Mouse (Mus musculus): ENCODE measurements around the gene Cysrt1.
A peak's percentile ranks its signal among the peaks of the same experiment; 100 is the strongest.

The Cysrt1 gene

DNA sequence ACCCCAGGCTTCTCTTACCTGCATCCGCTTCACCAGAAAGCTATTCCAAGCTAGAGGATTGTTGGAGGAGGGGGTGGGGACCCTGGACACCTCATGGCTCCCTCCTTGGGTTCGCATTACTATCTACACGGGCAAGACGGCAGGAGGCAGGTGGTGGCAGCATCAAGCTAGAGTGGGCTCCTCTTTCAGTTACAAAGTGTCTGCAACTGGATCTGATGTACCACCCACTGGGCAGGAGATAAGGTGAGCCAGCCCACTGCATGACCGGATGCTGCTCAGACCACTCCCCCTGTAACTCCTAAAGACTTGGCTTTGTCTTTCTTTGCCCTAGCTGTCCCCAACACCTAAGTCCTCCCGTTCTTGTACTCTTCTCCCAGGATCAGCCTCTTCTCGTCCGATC is 5.6 kb downstream of the Cysrt1 start, which contains the start of gene Rnf224:
Gene Rnf224, minus strand, starts transcription at position 174 of the 400 bp plus-strand sequence.
- no peak for DNase-seq (ENCODE audit: low spot score in 2 of 2)

DNA sequence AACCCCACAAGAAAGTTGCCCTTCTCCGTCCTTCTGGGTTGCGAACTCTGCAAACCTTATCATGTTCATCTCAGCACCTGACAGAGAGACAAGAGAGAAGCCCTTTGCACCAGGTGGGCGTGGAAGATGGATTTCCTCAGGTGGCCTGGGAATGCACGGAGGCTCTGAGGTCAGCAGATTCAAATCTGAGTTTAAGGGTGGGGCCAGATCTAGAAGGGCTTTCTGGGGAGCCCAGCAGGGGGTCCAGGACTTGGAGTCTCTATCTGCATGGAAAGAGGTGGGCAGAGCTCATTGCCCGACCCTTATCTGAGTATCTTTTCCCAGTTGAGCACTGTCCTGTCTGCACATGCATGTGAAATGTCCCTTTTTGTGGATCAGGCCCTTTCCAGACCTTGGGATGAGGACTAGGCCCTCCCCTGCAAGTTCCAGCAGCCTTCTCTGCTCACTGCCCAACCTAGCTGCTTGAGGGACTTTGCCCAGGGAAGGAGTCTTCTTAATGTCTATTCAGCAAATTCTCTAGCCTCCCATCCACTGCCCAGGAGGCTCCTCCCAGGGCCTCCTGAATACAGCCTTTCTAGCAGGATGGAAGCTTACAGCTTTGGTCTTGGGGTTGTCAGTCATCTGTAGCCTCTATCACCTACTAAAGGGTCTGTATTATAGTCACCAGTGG is 7.6 kb downstream of the Cysrt1 start:
- no peak for DNase-seq (ENCODE audit: low spot score in 2 of 2)

DNA sequence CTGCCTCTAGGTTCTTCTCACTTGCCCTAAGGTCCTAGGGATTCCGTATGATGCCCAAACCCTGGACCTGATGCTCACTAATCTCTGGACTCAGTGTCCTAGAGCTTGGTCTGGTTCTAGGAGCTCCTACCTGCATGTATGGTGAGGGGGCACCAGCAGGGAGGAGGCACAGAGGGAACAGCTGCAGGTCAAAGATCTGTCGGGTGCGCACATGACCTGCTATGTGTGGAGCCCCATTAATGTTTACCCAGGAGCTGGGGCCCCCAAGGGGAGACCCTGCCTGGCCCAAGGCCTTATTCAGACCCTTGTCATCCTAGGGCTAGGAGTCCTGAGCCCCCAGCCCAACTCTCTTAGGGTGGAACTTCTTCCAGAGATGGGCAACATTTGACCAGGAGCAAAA is 8.2 kb downstream of the Cysrt1 start, which contains the start of gene Slc34a3:
Gene Slc34a3, minus strand, starts transcription at position 315 of the 400 bp plus-strand sequence.
- no peak for DNase-seq (ENCODE audit: low spot score in 2 of 2)

DNA sequence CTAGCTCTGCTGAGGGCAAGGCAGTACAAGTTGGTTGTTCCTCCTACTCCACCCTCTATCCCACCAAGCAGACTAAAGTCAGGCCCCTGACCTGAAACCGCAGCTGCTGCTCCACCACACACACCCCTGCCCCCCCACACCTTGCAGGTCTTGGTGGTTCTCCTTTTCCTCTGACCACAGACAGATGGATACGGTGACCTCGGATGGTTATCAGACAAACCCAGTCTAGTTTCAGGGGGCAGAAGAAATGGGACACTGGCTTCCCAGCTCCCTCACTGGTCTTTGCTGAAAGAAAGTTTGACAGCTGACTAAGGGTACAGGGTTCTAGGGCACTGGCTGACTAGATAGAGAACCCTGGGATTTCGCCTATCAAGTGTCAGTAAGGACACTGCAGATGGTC is 8.8 kb downstream of the Cysrt1 start:
- no peak for DNase-seq (ENCODE audit: low spot score in 2 of 2)

DNA sequence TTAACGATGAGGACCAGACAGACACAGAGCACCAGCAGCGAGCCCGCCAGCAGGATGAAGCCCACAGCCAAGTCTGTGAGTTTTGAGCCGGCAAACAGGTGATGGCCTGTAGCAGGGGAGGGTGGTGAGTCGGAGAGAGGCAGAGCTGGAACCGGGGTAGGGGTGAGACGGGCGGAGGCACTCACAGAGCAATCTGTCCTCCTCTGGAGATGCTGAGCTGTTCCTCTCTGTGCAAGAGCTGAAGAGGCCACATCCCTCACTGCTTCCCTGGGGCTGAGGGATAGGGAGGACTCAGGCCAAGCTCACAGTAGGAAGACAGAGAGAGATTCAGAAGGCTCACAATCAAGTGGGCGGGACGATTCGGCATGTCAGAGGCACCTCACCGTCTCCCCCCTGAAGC is 11.2 kb downstream of the Cysrt1 start:
- DNase-seq (ENCODE audit: low spot score in 2 of 2): no peak

DNA sequence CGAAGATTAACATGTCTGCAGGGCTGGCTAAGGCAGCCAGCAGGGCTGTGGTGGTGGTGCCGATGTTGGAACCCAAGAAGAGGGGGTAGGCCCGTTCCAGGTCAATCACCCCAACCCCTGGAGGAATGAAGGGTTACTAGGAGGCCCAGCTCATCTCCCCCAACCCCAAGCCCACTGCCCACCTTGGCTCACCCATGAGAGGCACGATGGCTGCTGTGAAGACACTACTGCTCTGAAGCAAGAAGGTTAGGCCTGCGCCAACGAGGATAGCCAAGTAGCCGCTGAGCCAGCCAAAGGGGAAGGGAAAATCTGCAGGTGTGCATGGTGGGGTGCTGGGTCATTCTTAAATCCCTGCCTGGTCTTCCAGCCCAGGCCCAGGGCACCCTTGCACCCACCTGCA is 11.7 kb downstream of the Cysrt1 start:
- no peak for DNase-seq (ENCODE audit: low spot score in 2 of 2)

DNA sequence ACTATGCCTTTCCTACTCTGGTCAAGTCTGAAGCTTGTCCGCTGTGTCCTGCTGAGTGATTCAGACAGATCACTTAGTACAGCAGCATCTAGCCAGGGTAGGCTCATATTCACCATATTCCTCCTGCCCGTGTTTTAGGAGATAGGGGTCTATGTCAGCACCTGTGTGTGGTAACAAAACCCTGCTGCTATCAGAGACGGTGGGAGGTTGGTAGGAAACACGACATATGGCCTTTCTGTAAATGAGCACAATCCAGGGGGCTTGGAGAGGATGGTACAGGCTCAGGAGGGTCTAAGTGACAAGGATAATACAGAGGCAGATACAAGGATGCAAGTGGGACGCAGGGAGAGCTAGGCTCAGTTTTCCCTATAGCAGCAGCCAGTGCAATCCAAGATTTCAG is 12.7 kb downstream of the Cysrt1 start:
- no peak for DNase-seq (ENCODE audit: low spot score in 2 of 2)

DNA sequence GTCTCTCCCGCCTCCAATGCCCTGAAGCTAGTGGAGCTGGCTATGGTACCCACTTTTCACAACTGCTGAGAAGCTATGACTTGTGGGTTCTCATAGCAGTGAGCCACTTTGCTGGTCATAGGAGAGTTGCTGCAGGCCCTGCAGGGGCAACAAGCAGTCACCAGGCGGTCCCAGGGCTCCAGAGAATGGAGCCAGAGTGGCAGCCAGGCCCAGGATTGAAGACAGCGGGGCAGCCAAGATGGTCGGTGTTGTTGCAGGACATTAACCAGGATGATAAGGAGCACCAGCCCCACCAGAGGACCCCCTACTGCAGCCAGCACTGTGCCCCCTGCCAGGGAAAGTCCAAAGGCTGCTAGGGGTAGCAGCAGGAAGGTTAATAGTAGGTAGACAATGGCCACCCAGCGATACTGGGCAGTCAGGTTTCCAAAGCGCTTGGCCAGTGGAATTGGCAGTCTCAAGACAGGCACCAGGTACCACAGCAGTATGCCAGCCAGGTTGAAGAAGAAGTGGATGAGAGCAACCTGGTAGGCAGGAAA is 13.2 kb downstream of the Cysrt1 start:
- no peak for DNase-seq (ENCODE audit: low spot score in 2 of 2)

DNA sequence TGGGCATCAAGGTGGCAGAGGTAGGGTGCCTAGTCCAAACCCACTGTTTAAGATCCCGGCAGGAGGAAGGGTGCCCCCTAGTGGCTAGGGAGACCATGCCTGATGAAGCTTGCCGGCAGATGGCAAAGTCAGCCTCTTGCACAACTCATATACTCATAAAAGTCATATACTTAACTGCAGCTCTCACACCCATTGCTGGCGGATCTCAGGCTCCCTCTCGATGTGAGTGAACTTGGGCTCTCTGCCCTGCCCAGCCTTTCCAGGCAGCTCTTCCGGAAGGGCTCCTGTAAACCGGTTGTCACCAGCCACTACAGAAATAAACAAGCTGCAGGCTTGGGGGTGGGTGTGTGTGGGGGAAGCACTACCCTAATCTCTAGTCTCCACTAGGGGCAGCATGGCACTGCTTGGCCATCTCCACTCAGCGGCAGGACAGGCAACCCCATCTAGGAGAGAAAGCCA is 13.8 kb downstream of the Cysrt1 start:
- peak; percentile 85 to 88 for DNase-seq (ENCODE audit: low spot score in 2 of 2)

DNA sequence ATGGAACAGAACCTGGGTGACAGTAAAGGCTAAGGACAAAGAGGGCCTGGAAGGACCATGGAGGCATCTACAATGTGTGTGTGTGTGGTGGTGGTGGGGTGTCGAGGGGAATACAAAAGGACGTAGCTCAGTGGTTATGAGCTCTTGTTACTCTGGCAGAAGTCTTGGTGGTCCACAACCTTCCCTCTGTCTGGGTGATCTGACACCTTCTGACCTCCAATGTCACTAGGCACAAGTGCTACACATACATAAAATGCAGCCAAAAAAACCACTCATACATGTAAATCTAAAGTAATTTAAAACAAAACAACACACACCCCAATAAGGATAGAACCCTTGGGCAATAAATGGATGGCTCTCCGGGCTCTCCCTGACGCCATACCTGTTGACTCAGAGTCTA is 14.8 kb downstream of the Cysrt1 start:
- no peak for DNase-seq (ENCODE audit: low spot score in 2 of 2)

DNA sequence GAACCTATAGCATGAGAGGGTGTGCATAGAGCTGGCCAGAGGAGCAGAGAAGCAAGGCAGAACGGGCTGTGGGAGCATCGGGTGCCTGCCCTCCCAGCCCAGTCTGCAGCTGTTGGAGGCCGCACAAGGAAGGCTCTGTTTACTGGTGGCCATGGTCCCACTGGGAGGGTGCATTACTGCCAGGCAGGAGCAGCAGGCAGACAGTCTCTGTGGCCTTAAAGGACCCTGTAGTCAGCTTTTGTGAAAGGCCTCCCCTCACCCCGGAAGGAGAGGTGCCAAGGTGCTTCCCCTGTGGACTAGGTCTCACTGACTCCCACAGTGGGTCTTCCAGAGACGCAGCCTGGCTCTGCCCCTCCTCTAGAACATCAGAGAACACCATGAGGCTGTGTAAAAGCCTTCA is 15.4 kb downstream of the Cysrt1 start:
- DNase-seq (ENCODE audit: low spot score in 2 of 2): no peak

DNA sequence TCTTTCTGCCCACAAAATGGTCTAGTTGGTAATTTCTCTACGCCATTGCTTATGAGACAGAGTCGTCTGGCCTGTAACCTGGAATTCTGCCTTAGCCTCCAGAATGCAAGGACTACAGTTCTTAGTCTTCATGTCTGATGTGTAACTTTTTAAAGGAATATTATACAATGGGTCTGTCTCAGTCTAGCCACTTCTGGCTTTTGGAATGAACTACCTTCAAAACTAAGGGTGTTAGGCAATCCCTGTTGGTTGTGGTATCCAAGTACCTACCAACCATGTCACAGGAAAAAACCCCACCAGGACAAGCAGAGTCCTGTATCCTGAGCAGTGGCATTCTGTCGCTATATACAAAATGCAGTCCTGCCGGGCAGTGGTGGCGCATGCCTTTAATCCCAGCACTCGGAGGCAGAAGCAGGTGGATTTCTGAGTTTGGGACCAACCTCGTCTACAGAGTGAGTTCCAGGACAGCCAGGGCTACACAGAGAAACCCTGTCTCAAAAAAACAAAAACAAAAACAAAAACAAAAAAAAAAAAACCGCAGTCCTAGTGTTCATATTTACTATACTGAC is 16.4 kb downstream of the Cysrt1 start:
- no peak for DNase-seq (ENCODE audit: low spot score in 2 of 2)

DNA sequence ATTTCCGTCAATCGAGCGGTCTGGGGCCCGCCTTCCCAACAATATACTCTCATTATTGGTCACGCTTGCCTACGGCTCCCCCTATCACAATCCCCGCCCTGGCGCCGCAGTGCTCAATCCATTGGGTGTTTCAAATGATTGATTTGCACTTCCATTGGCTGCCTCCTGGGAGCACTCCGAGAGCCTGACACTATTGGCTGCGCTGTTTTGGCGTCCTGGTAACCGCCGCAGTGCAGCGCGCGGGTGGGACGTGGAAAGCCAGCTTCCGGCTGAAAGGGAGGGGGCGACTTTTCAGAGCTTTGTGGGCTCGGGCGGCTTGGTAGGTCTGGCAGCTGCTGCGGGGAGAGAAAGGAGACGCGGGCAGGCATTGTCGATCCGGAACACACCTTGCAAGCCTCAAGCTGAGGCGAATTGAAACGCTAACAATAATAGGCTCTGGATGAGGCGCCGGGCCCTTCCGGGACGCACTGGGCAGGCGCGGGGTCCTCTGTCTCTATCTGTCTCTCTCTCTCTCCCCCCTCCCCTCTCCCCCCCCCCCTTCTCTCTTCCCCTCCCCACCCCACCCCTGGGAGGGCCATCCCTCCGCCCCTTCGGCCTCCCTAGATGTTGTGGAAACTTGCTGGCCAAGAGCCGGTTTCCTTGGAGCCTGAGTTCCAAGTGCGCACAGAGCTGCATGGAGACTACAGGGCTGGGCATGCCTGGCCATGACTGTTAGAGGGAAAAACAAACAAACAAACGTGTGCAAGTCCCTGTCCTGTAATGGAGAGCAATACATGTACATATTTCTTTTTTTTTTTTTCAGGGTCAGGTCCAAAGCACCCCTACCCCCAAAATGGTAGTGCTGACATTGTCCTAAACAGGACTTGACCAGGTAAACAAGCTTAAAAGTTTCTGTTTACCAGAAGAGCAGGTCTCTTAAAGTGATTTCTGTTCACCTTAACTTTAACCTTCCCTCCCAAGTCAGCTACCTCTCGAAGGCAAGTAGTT is 17.2 kb downstream of the Cysrt1 start:
- peak; percentile 99 to 100 for DNase-seq (ENCODE audit: low spot score in 2 of 2)

DNA sequence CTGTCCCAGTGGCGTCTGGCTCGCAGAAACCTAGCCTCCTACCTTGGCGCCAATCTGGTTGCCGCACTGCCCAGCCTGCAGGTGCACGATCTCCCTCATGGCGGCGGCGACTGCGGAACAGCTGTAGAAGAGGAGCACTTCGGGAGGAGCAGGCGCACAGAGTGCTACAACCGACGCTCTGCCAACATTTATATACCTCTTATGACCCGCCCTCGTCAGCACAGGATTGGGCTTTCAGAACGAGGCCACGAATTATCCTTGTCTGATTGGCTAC is 17.8 kb downstream of the Cysrt1 start, which contains the start of gene Tubb4b:
Gene Tubb4b, minus strand, starts transcription at position 211 of the 274 bp plus-strand sequence.
- DNase-seq (ENCODE audit: low spot score in 2 of 2): no peak

DNA sequence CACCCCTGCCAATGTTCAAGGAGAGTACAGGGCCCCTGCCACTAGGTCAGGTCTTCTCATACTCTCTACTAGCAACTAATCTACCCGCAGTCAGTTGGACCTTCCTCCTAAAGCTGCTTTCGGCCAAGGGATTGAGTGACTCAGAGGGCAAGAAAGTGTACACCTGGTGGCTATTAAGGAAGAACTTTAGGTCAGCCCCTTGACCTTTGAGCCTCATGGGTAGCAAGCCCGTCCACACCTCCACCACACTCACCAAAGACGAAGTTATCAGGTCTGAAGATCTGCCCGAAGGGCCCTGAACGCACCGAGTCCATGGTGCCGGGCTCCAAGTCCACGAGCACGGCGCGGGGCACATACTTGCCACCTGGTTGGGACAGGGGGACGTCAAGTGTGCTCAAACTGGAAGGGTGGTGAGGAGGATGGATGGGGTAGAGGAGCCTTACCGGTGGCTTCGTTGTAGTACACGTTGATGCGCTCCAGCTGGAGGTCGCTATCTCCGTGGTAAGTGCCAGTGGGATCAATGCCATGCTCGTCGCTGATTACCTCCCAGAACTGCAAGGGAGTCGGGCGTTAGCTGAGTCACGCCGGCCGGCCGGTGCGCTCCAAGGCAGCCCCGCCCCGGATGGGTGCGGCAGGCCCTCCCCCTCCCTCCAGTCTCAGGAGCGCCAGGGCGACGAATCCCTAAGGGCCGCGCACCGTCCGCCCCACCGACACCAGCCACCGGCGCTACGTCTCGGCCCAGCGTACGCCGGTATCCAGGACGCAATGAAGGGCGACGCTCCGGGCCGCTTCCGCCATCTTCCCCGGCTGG is 18.4 kb downstream of the Cysrt1 start:
- peak; percentile 89 to 90 for DNase-seq (ENCODE audit: low spot score in 2 of 2)

DNA sequence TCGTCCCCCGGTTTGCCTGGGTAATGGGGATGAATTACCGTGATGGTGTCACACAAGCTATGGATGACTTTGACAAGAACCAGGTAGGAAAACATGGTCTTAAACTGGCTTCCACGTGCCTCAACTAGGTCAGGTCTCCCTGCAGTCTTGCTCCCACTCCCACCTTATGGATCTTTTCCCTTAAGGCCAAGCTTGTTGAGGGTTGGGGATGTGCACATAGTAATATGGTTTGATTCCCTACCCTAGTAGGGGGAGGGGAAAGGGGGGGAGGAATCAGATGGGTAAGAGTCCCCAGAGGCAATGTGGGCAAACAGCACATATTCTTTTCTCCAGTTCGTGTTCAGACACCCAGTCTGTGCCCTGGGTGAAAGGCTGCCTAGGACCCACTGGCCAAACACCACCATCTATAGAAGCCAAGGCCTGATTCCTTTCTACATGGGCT is 20.9 kb downstream of the Cysrt1 start:
- no peak for DNase-seq (ENCODE audit: low spot score in 2 of 2)

DNA sequence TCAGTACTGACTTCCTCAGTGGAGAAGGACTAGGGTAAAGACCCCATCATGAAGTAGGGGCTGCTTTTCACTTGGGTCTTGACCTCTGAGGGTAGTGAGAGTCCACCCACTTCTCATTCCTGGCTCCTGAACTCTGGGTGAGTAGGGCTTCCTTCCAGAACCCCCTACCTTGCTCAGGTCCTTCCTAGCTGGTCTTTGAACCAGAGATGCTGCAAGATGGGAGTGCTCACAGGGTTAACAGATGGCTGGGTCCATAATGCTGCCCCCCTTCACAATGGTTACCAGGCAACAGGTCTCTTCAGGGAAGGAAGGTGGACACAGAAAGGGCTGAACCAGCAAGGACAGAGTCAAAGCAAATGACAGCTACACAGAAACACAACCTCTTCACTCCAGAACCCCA is 23.8 kb downstream of the Cysrt1 start, which contains the start of gene Fam166a:
Gene Fam166a, plus strand, starts transcription at position 301 of the 400 bp plus-strand sequence.
- DNase-seq (ENCODE audit: low spot score in 2 of 2): no peak

DNA sequence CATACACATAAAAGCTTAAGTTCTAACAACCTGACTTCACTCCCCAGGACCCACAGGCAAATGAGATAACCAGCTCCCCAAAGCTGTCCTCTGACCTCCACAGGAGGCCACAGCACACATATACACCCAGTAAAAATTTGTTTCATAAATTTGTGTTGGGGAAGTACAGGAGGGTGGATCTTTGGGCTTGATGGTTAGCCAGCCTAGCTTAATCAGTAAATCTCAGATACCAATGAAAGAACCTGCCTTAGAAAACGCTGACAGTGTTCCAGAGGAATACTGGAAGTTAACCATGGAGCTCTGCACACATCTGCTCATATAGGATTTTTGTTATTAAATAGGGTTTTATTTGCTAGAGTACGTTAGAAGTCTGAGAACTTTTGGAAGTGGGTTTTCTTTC is 24.6 kb downstream of the Cysrt1 start:
- no peak for DNase-seq (ENCODE audit: low spot score in 2 of 2)

DNA sequence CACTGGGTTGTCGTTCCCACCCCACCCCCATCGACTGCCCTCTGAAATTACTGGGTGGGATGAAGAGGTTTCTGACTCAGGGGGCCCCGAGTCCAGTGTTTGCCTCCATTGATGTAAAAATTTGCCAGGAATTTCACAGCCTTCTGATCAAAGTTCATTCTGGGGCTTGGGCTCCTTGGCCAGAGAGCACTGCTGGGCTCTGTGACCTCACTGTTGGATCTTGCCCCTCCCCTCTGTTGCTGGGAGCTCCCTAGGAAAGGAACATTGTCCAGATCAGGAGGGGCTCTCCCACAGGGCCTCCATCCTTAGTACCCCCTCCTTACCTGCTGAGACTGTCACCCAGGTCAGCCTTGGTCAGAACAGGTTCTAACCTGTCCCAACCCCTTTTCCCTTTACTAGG is 27.8 kb downstream of the Cysrt1 start, which contains the start of gene Stpg3:
Gene Stpg3, minus strand, starts transcription at position 194 of the 400 bp plus-strand sequence.
- DNase-seq (ENCODE audit: low spot score in 2 of 2): no peak

DNA sequence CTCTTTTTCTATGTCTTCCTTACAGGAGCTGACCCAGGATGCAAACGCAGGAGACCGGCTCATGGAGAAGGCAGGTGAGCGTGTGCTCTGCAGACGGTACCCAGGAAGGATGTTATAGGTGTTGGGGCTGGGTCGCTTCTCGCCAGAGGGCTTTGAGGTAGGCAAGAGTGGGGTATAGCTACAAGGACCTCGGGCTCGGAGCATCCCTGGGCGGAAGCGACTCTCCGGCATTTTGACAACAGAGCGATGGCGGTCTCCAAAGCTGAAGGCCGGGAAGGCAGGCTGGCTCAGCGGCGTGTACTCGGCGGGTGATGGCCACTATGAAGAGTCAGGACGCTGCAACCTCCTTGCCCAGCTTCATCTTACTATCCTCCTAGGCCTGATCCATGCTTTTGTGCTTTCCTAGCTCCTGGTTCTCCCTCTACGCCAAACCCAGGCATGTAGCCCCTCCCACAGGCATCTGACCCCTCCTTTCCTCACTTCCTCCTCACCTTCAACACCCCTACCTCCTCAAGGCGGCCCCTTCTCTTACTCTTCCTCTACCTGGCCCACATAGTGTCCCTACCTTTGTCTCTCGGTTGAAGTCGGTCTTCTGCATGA is 28.9 kb downstream of the Cysrt1 start:
- no peak for DNase-seq (ENCODE audit: low spot score in 2 of 2)

All from spleen, postnatal 36 days (tissue).